Comparison of ENCODE assay signal across 19 mouse cellular contexts in the genomic region with DNA sequence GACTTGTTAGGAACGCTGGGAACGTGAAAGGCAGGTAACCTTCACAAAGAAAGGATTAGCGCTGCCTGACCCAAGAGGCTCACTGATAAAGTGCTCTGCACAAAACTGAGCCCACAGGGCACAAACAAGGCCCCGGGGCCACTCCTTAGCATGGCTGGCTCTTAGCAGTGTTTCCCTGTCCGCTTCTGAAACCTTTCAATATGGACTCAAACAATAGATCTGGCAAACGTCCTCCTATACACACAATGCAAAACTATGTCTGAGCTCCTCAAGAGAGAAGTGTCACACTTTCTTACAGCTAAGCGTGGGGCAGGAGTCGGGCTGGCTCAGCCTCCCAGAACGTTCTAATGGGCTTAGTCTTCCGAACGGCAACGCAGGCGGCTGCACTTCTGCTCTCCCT. TPM values are rescaled to one million over a fixed set of nuclear protein-coding genes. Genes with fewer than 3 reads are reported as not detected.
DNase-seq lines count a peak whose midpoint lies in the region; ATAC-seq lines count a peak whose summit lies in the region.
"Had no signal": no experiment of that assay in that cellular context is flagged by ENCODE, and none has a peak within 500 bp of the region (broad histone marks: within the 10 kb centered on the region; RNA-seq: fewer than 3 reads in every experiment).

A gene (plus strand): TSS at position 301 of the 400 bp plus-strand sequence.

- H3K9me3 ChIP-seq in hindbrain, embryonic 10.5 days, result no peaks in the 10 kb centered on the region
- H3K9me3 ChIP-seq in hindbrain, embryonic 12.5 days (replicated peaks), result no peaks in the 10 kb centered on the region
- H3K9me3 ChIP-seq in embryonic facial prominence, embryonic 11.5 days (replicated peaks; ENCODE audit: control insufficient read depth, low read length), result no peaks in the 10 kb centered on the region
- no peaks in the 10 kb centered on the region for H3K9me3 ChIP-seq in stomach, embryonic 15.5 days
- H3K9me3 ChIP-seq: G1E; kidney, embryonic 15.5 days; midbrain, embryonic 12.5 days had no signal

- no peak within 1 kb of the TSS for H3K4me3 ChIP-seq in hindbrain, embryonic 10.5 days
- no peak within 1 kb of the TSS for H3K4me3 ChIP-seq in hindbrain, embryonic 12.5 days
- H3K4me3 ChIP-seq in embryonic facial prominence, embryonic 11.5 days (ENCODE audit: low read depth, low read length), result no peak within 1 kb of the TSS
- H3K4me3 ChIP-seq in stomach, embryonic 15.5 days (replicated peaks), result no peak within 1 kb of the TSS
- H3K4me3 ChIP-seq: kidney, embryonic 15.5 days; midbrain, embryonic 12.5 days; myocyte had no signal

- H3K4me2 ChIP-seq in hindbrain, embryonic 12.5 days (replicated peaks), result no peak within 1 kb of the TSS
- no peak within 1 kb of the TSS for H3K4me2 ChIP-seq in embryonic facial prominence, embryonic 11.5 days (ENCODE audit: low read depth, low read length)
- 0 out of 2 replicates have a peak within 1 kb of the TSS, but pooled peaks have one; percentile 19 for H3K4me2 ChIP-seq in stomach, embryonic 15.5 days
- H3K4me2 ChIP-seq: hindbrain, embryonic 14.5 days; kidney, embryonic 15.5 days; midbrain, embryonic 12.5 days had no signal

- no peaks in the 10 kb centered on the region for H3K27me3 ChIP-seq in hindbrain, embryonic 10.5 days (ENCODE audit: insufficient read depth, poor library complexity, severe bottlenecking)
- no peaks in the 10 kb centered on the region for H3K27me3 ChIP-seq in hindbrain, embryonic 12.5 days
- H3K27me3 ChIP-seq in embryonic facial prominence, embryonic 11.5 days (ENCODE audit: control insufficient read depth, insufficient read depth, low read length), result no peaks in the 10 kb centered on the region
- no peaks in the 10 kb centered on the region for H3K27me3 ChIP-seq in stomach, embryonic 15.5 days (replicated peaks)
- H3K27me3 ChIP-seq: kidney, embryonic 15.5 days; midbrain, embryonic 12.5 days had no signal

- peaks cover 10% of the 10 kb centered on the region for H3K36me3 ChIP-seq in hindbrain, embryonic 10.5 days
- no peaks in the 10 kb centered on the region for H3K36me3 ChIP-seq in hindbrain, embryonic 12.5 days
- no peaks in the 10 kb centered on the region for H3K36me3 ChIP-seq in embryonic facial prominence, embryonic 11.5 days (replicated peaks; ENCODE audit: control insufficient read depth, insufficient read depth, low read depth, low read length)
- no peaks in the 10 kb centered on the region for H3K36me3 ChIP-seq in stomach, embryonic 15.5 days
- H3K36me3 ChIP-seq: midbrain, embryonic 12.5 days had no signal

- 0 out of 2 replicates have a peak within 1 kb of the TSS, but pooled peaks have one; percentile 16 for H3K27ac ChIP-seq in hindbrain, embryonic 10.5 days
- H3K27ac ChIP-seq in hindbrain, embryonic 12.5 days, result no peak within 1 kb of the TSS
- H3K27ac ChIP-seq in embryonic facial prominence, embryonic 11.5 days (replicated peaks; ENCODE audit: low read depth, low read length), result no peak within 1 kb of the TSS
- H3K27ac ChIP-seq in stomach, embryonic 15.5 days, result peak within 1 kb of the TSS; percentile 38; the same call in 1 of the 2 replicates
- H3K27ac ChIP-seq: hindbrain, embryonic 14.5 days; kidney, embryonic 15.5 days; midbrain, embryonic 12.5 days had no signal

- ATAC-seq in hindbrain, embryonic 12.5 days (ENCODE audit: low FRiP score), result no peak
- 0 out of 2 replicates have a peak, but pooled peaks have one; percentile 19 for ATAC-seq in embryonic facial prominence, embryonic 11.5 days (replicated peaks; ENCODE audit: insufficient number of reproducible peaks, low FRiP score, low TSS enrichment, low read depth)
- ATAC-seq in stomach, embryonic 15.5 days (ENCODE audit: insufficient read depth, low FRiP score, low read depth), result peak; percentile 12; the same call in 1 of the 2 replicates

- no peak for DNase-seq in hindbrain, embryonic 10.5 days (ENCODE audit: low spot score)
- peak; percentile 33 for DNase-seq in ZHBTc4 (ENCODE audit: low read depth, low spot score)
- DNase-seq in embryonic facial prominence, embryonic 11.5 days (ENCODE audit: low spot score), result no peak
- DNase-seq in cerebellum, adult 9-10 months, result no peak
- DNase-seq in urinary bladder, postnatal 14 days (ENCODE audit: low spot score), result no peak
- DNase-seq: adrenal gland, adult 2 months; cerebellum, adult 11 months; lung, adult 18-20 months had no signal

- WGBS in hindbrain, embryonic 10.5 days, result 74% methylated on average over 13 of the region's 13 CpGs
- WGBS in hindbrain, embryonic 12.5 days, result 66% methylated on average over 13 of the region's 13 CpGs
- 55% methylated on average over 13 of the region's 13 CpGs for WGBS in embryonic facial prominence, embryonic 11.5 days
- WGBS in stomach, embryonic 15.5 days, result 51% methylated on average over 13 of the region's 13 CpGs

- H3K9ac ChIP-seq in hindbrain, embryonic 12.5 days, result no peak within 1 kb of the TSS
- no peak within 1 kb of the TSS for H3K9ac ChIP-seq in embryonic facial prominence, embryonic 11.5 days (replicated peaks; ENCODE audit: low read length)
- H3K9ac ChIP-seq in stomach, embryonic 15.5 days, result no peak within 1 kb of the TSS
- H3K9ac ChIP-seq: hindbrain, embryonic 14.5 days; kidney, embryonic 15.5 days; midbrain, embryonic 12.5 days had no signal

- peaks cover 21% of the 10 kb centered on the region for H3K4me1 ChIP-seq in hindbrain, embryonic 10.5 days (replicated peaks)
- H3K4me1 ChIP-seq in hindbrain, embryonic 12.5 days, result peaks cover 6% of the 10 kb centered on the region; the same call in 1 of the 2 replicates
- H3K4me1 ChIP-seq in embryonic facial prominence, embryonic 11.5 days (ENCODE audit: control insufficient read depth, insufficient read depth, low read length), result no peaks in the 10 kb centered on the region
- H3K4me1 ChIP-seq in stomach, embryonic 15.5 days, result 0 out of 2 replicates have a peak, but pooled peaks cover 7% of the 10 kb centered on the region

RNA-seq across cellular contexts. Expression of the gene that starts here (rescaled TPM):
- polyA plus RNA-seq in hindbrain, embryonic 10.5 days (2016; fragmentation: Nextera tagmentation; extraction: Ambion mirVana), result not detected in 2 replicates
- not detected in 2 replicates for polyA plus RNA-seq in hindbrain, embryonic 12.5 days (2016; fragmentation: Nextera tagmentation; extraction: Ambion mirVana)
- polyA plus RNA-seq in embryonic facial prominence, embryonic 11.5 days (2014; fragmentation: Nextera tagmentation; extraction: Ambion mirVana), result not detected in 2 replicates
- not detected in 2 replicates for polyA plus RNA-seq in stomach, embryonic 15.5 days (2015; fragmentation: Nextera tagmentation; extraction: Ambion mirVana)
- polyA plus RNA-seq: G1E; heart, postnatal 0 days; hindbrain, embryonic 14.5 days; intestine, embryonic 16.5 days; kidney, embryonic 15.5 days; liver, adult 2 months; midbrain, embryonic 12.5 days; myocyte; thymus, postnatal 0 days had no signal

Comparison
In these comparisons a context has a peak if more than half of its experiments do, and no peak if none do; other contexts are left out.
1. Peak in ATAC-seq in embryonic facial prominence, embryonic 11.5 days; RNA of the gene not detected or under 1 TPM.
2. Peak in ATAC-seq, H3K27ac ChIP-seq and H3K4me2 ChIP-seq in stomach, embryonic 15.5 days; RNA of the gene not detected or under 1 TPM.